Mouse (Mus musculus): Measurements from ENCODE around the gene Pik3ip1.

Gene Pik3ip1

GRCm38 (mm10) chr11:3379427-3379826, 49.2 kb downstream of the Pik3ip1 start:
- no peak for DNase-seq

GRCm38 (mm10) chr11:3381148-3381814, 51.1 kb downstream of the Pik3ip1 start:
- DNase-seq: no peak

GRCm38 (mm10) chr11:3382602-3383594, 52.7 kb downstream of the Pik3ip1 start:
- peak in 1 of 2 experiments; percentile 30 for DNase-seq

GRCm38 (mm10) chr11:3386941-3387368, 56.8 kb downstream of the Pik3ip1 start:
- peak; percentile 95 for DNase-seq

GRCm38 (mm10) chr11:3387482-3388196, 57.4 kb downstream of the Pik3ip1 start:
- DNase-seq: no peak

GRCm38 (mm10) chr11:3389996-3390395, 59.8 kb downstream of the Pik3ip1 start:
- DNase-seq: peak; percentile 59 to 68

GRCm38 (mm10) chr11:3390789-3391188, 60.6 kb downstream of the Pik3ip1 start:
- no peak for DNase-seq

GRCm38 (mm10) chr11:3392526-3392925, 62.3 kb downstream of the Pik3ip1 start:
- DNase-seq: no peak
